Mouse (Mus musculus): ENCODE results near the gene Cdk5rap2.

The Cdk5rap2 gene

GRCm38 (mm10) chr4:70260419-70260807, 149.8 kb downstream of the Cdk5rap2 start:
- no peak for DNase-seq (ENCODE audit: low spot score)

GRCm38 (mm10) chr4:70259726-70260418, 150.4 kb downstream of the Cdk5rap2 start:
- DNase-seq (ENCODE audit: low spot score): peak; percentile 6

- DNase-seq (ENCODE audit: low spot score): no peak
These were observed 151.4 kb downstream of the Cdk5rap2 start for GRCm38 (mm10) chr4:70258826-70259225.

GRCm38 (mm10) chr4:70258205-70258604, 152.0 kb downstream of the Cdk5rap2 start:
- no peak for DNase-seq (ENCODE audit: low spot score)

- DNase-seq (ENCODE audit: low spot score): no peak
These were observed 158.5 kb downstream of the Cdk5rap2 start for GRCm38 (mm10) chr4:70251782-70252181.

- DNase-seq (ENCODE audit: low spot score): no peak
These were observed 164.5 kb downstream of the Cdk5rap2 start for GRCm38 (mm10) chr4:70245706-70246105.

- no peak for DNase-seq (ENCODE audit: low spot score)
These were observed 166.6 kb downstream of the Cdk5rap2 start for GRCm38 (mm10) chr4:70243561-70244120.

GRCm38 (mm10) chr4:70239731-70240130, 170.5 kb downstream of the Cdk5rap2 start:
- no peak for DNase-seq (ENCODE audit: low spot score)

- DNase-seq (ENCODE audit: low spot score): no peak
These were observed 171.4 kb downstream of the Cdk5rap2 start for GRCm38 (mm10) chr4:70238862-70239261.

GRCm38 (mm10) chr4:70232383-70232782, 177.9 kb downstream of the Cdk5rap2 start:
- DNase-seq (ENCODE audit: low spot score): no peak

GRCm38 (mm10) chr4:70229874-70230273, 180.4 kb downstream of the Cdk5rap2 start:
- DNase-seq (ENCODE audit: low spot score): no peak

- no peak for DNase-seq (ENCODE audit: low spot score)
These were observed 181.9 kb downstream of the Cdk5rap2 start for GRCm38 (mm10) chr4:70228350-70228749.

GRCm38 (mm10) chr4:70227667-70228066, 182.6 kb downstream of the Cdk5rap2 start:
- DNase-seq (ENCODE audit: low spot score): peak; percentile 29

GRCm38 (mm10) chr4:70224503-70224902, 185.7 kb downstream of the Cdk5rap2 start:
- peak; percentile 53 for DNase-seq (ENCODE audit: low spot score)

GRCm38 (mm10) chr4:70221878-70222277, 188.4 kb downstream of the Cdk5rap2 start:
- no peak for DNase-seq (ENCODE audit: low spot score)

GRCm38 (mm10) chr4:70221370-70221769, 188.9 kb downstream of the Cdk5rap2 start:
- no peak for DNase-seq (ENCODE audit: low spot score)

- peak; percentile 62 for DNase-seq (ENCODE audit: low spot score)
These were observed 189.7 kb downstream of the Cdk5rap2 start for GRCm38 (mm10) chr4:70220277-70221180.

- no peak for DNase-seq (ENCODE audit: low spot score)
These were observed 190.5 kb downstream of the Cdk5rap2 start for GRCm38 (mm10) chr4:70219776-70220175.

GRCm38 (mm10) chr4:70185971-70186370, 224.3 kb downstream of the Cdk5rap2 start:
- no peak for DNase-seq (ENCODE audit: low spot score)
